Mouse (Mus musculus): ENCODE measurements around the gene Pard6a.

Gene Pard6a

GRCm38 (mm10) chr8:105700966-105701824, at the start of gene Pard6a, which contains the start of gene Acd:
Pard6a (plus strand) TSS chr8:105701148.
Acd (minus strand) TSS chr8:105701102.
- ATAC-seq (ENCODE audit: low TSS enrichment): peak; percentile 72

GRCm38 (mm10) chr8:105657641-105658040, 43.3 kb upstream of the Pard6a start:
- no peak for ATAC-seq (ENCODE audit: low TSS enrichment)

- ATAC-seq (ENCODE audit: low TSS enrichment): peak; percentile 41; the same call in 1 of the 2 replicates
Measured at GRCm38 (mm10) chr8:105661167-105661566, 39.8 kb upstream of the Pard6a start.

GRCm38 (mm10) chr8:105677891-105678290, 23.1 kb upstream of the Pard6a start:
- peak; percentile 68; the same call in 1 of the 2 replicates for ATAC-seq (ENCODE audit: low TSS enrichment)

- ATAC-seq (ENCODE audit: low TSS enrichment): no peak
Measured at GRCm38 (mm10) chr8:105685325-105685724, 15.6 kb upstream of the Pard6a start.

- ATAC-seq (ENCODE audit: low TSS enrichment): peak; percentile 27; the same call in 1 of the 2 replicates
Measured at GRCm38 (mm10) chr8:105685796-105686308, 15.1 kb upstream of the Pard6a start, which contains the start of gene Carmil2. Carmil2 (plus strand) TSS chr8:105686274.

GRCm38 (mm10) chr8:105686551-105686950, 14.4 kb upstream of the Pard6a start:
- no peak for ATAC-seq (ENCODE audit: low TSS enrichment)

GRCm38 (mm10) chr8:105687512-105687911, 13.4 kb upstream of the Pard6a start:
- ATAC-seq (ENCODE audit: low TSS enrichment): no peak

GRCm38 (mm10) chr8:105688242-105688752, 12.7 kb upstream of the Pard6a start:
- ATAC-seq (ENCODE audit: low TSS enrichment): no peak

GRCm38 (mm10) chr8:105689256-105689982, 11.5 kb upstream of the Pard6a start:
- no peak for ATAC-seq (ENCODE audit: low TSS enrichment)

GRCm38 (mm10) chr8:105689983-105690360, 11.0 kb upstream of the Pard6a start:
- ATAC-seq (ENCODE audit: low TSS enrichment): no peak

GRCm38 (mm10) chr8:105690978-105691377, 10.0 kb upstream of the Pard6a start:
- no peak for ATAC-seq (ENCODE audit: low TSS enrichment)

GRCm38 (mm10) chr8:105692449-105693182, 8.3 kb upstream of the Pard6a start:
- no peak for ATAC-seq (ENCODE audit: low TSS enrichment)

- ATAC-seq (ENCODE audit: low TSS enrichment): peak; percentile 75
Measured at GRCm38 (mm10) chr8:105693648-105694047, 7.3 kb upstream of the Pard6a start.

- peak; percentile 23 for ATAC-seq (ENCODE audit: low TSS enrichment)
Measured at GRCm38 (mm10) chr8:105694051-105694799, 6.7 kb upstream of the Pard6a start.

GRCm38 (mm10) chr8:105695080-105695780, 5.7 kb upstream of the Pard6a start:
- no peak for ATAC-seq (ENCODE audit: low TSS enrichment)

- no peak for ATAC-seq (ENCODE audit: low TSS enrichment)
Measured at GRCm38 (mm10) chr8:105697196-105697780, 3.7 kb upstream of the Pard6a start.

- no peak for ATAC-seq (ENCODE audit: low TSS enrichment)
Measured at GRCm38 (mm10) chr8:105698734-105699133, 2.2 kb upstream of the Pard6a start.

GRCm38 (mm10) chr8:105699488-105700215, 1.3 kb upstream of the Pard6a start:
- ATAC-seq (ENCODE audit: low TSS enrichment): no peak
